Mouse (Mus musculus): Measurements from ENCODE around the gene Oas1h. TPM values are rescaled to one million over a fixed set of nuclear protein-coding genes. Genes with fewer than 3 reads are reported as not detected.
"Not testable (repeated sequence)": the region's sequence is repeated elsewhere in the genome, so short reads cannot be mapped to it uniquely, and the experiment has no call there.

Oas1h gene
- total and polyA plus RNA-seq, 3 experiments = not detected

GRCm38 (mm10) chr5:120892243-120892660, 31.0 kb downstream of the Oas1h start:
- 42% methylated on average over 2 of the region's 2 CpGs for WGBS
- no peaks in the 10 kb centered on the region for H3K36me3 ChIP-seq (ENCODE audit: control insufficient read depth, insufficient read depth, low read length)
- intact Hi-C loops (cut with DNase I) = no loop called here

DNA sequence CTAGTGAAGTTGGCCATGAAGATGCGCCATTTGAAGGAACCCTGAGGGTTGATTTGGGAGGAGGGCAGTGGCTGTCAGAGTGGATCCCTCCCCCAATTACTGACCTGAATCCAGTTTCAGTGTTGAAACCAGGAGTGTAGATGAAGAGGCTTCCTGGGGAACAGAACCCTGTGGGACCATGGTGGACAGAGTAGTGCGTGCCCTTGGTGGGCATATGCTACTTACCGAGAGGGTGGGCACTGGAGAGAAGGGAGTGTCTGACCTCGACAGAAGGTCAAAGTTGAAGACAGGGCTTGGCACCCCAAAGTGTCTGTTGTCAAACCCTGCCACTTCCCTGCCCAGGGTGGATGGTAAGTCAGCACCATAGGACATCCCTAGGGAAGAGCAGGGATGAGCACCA, 32.6 kb downstream of the Oas1h start:
- WGBS = 86% methylated on average over 4 of the region's 4 CpGs
- H3K27ac ChIP-seq; H3K79me2 ChIP-seq (replicated peaks; ENCODE audit: control insufficient read depth, insufficient read depth, low read length); H3K9ac ChIP-seq (ENCODE audit: low read depth, low read length); H3K27me3 ChIP-seq (ENCODE audit: control insufficient read depth, insufficient read depth, low read length); H3K4me1 ChIP-seq (ENCODE audit: control insufficient read depth, insufficient read depth, low read length); H3K36me3 ChIP-seq (ENCODE audit: control insufficient read depth, insufficient read depth, low read length); H3K4me3 ChIP-seq; DNase-seq; intact Hi-C loops (cut with DNase I): not testable (repeated sequence)

More at GRCm38 (mm10) chr5:120892243-120892660, 31.0 kb downstream of the Oas1h start:
- DNase-seq = no peak
- no peaks in the 10 kb centered on the region for H3K79me2 ChIP-seq (replicated peaks; ENCODE audit: control insufficient read depth, insufficient read depth, low read length)
- H3K27me3 ChIP-seq (ENCODE audit: control insufficient read depth, insufficient read depth, low read length) = no peaks in the 10 kb centered on the region
- H3K27ac ChIP-seq = no peak overlapping the region
- no peaks in the 10 kb centered on the region for H3K4me1 ChIP-seq (ENCODE audit: control insufficient read depth, insufficient read depth, low read length)
- TF ChIP-seq CTCF (IDR thresholded peaks at IDR 0.05) (no peak), EP300 (IDR thresholded peaks at IDR 0.05; ENCODE audit: insufficient read depth, low read depth, low read length) (no peak), POLR2A (IDR thresholded peaks at IDR 0.05; ENCODE audit: insufficient read depth, low read depth, low read length) (no peak)
- H3K4me3 ChIP-seq = no peak overlapping the region
- no peak overlapping the region for H3K9ac ChIP-seq (ENCODE audit: low read depth, low read length)

GRCm38 (mm10) chr5:120894692-120895091, 33.5 kb downstream of the Oas1h start:
- H3K27ac ChIP-seq; H3K79me2 ChIP-seq (replicated peaks; ENCODE audit: control insufficient read depth, insufficient read depth, low read length); H3K27me3 ChIP-seq (ENCODE audit: control insufficient read depth, insufficient read depth, low read length); intact Hi-C loops (cut with DNase I); DNase-seq; H3K4me3 ChIP-seq; H3K9ac ChIP-seq (ENCODE audit: low read depth, low read length); H3K4me1 ChIP-seq (ENCODE audit: control insufficient read depth, insufficient read depth, low read length); H3K36me3 ChIP-seq (ENCODE audit: control insufficient read depth, insufficient read depth, low read length): not testable (repeated sequence)
- 57% methylated on average over 2 of the region's 2 CpGs for WGBS

DNA sequence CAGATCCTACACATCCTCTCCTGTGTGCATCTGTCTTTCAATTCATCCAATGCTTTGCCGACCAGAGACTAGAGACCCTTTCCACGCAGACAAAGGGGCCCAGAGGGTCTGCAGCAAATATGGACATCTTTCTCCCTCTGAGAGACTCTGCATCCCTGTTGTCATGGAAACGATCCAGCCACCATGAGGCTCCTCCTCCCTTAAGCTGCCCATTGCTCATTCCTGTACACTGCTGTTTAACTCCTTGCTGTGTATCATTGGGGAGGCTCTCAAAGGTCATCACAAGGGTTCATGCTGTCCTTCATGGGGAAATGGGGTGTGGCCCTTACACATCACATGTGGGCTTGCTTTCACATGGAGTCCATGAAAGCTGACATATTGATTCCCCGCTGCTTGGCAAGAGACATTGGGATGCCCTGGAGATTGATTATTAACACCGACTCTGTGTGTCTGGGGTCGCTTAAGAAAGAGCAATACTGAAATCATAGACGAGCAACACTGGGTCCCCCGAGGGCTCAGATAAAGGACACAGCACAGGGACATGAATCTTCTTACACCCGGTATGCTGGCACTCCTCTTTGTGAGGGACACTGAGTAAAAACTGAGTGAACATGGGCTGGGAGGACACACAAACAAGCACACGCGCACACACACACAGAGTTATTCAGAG, 34.1 kb downstream of the Oas1h start:
- Histone ChIP-seq H3K4me1 (ENCODE audit: control insufficient read depth, insufficient read depth, low read length) (no peaks in the 10 kb centered on the region), H3K36me3 (ENCODE audit: control insufficient read depth, insufficient read depth, low read length) (no peaks in the 10 kb centered on the region), H3K9ac (ENCODE audit: low read depth, low read length) (no peak overlapping the region), H3K4me3 (no peak overlapping the region), H3K27me3 (ENCODE audit: control insufficient read depth, insufficient read depth, low read length) (no peaks in the 10 kb centered on the region), H3K27ac (no peak overlapping the region), H3K79me2 (replicated peaks; ENCODE audit: control insufficient read depth, insufficient read depth, low read length) (no peaks in the 10 kb centered on the region)
- DNase-seq = no peak
- TF ChIP-seq CTCF (IDR thresholded peaks at IDR 0.05) (no peak), EP300 (IDR thresholded peaks at IDR 0.05; ENCODE audit: insufficient read depth, low read depth, low read length) (no peak), POLR2A (IDR thresholded peaks at IDR 0.05; ENCODE audit: insufficient read depth, low read depth, low read length) (no peak)
- intact Hi-C loops (cut with DNase I) = no loop called here
- 84% methylated on average over 11 of the region's 11 CpGs for WGBS

- DNase-seq = no peak
- Histone ChIP-seq H3K9ac (ENCODE audit: low read depth, low read length) (no peak overlapping the region), H3K36me3 (ENCODE audit: control insufficient read depth, insufficient read depth, low read length) (no peaks in the 10 kb centered on the region), H3K27ac (no peak overlapping the region), H3K4me3 (no peak overlapping the region), H3K27me3 (ENCODE audit: control insufficient read depth, insufficient read depth, low read length) (no peaks in the 10 kb centered on the region), H3K4me1 (ENCODE audit: control insufficient read depth, insufficient read depth, low read length) (no peaks in the 10 kb centered on the region), H3K79me2 (replicated peaks; ENCODE audit: control insufficient read depth, insufficient read depth, low read length) (no peaks in the 10 kb centered on the region)
- intact Hi-C loops (cut with DNase I) = no loop called here
- TF ChIP-seq CTCF (IDR thresholded peaks at IDR 0.05) (no peak), EP300 (IDR thresholded peaks at IDR 0.05; ENCODE audit: insufficient read depth, low read depth, low read length) (no peak), POLR2A (IDR thresholded peaks at IDR 0.05; ENCODE audit: insufficient read depth, low read depth, low read length) (no peak)
- 80% methylated on average over 6 of the region's 6 CpGs for WGBS
These were observed 37.1 kb downstream of the Oas1h start for GRCm38 (mm10) chr5:120898307-120898706.

GRCm38 (mm10) chr5:120898726-120899125, 37.5 kb downstream of the Oas1h start:
- Histone ChIP-seq H3K79me2 (replicated peaks; ENCODE audit: control insufficient read depth, insufficient read depth, low read length) (no peaks in the 10 kb centered on the region), H3K4me1 (ENCODE audit: control insufficient read depth, insufficient read depth, low read length) (no peaks in the 10 kb centered on the region), H3K9ac (ENCODE audit: low read depth, low read length) (no peak overlapping the region), H3K27me3 (ENCODE audit: control insufficient read depth, insufficient read depth, low read length) (no peaks in the 10 kb centered on the region), H3K4me3 (no peak overlapping the region), H3K27ac (no peak overlapping the region), H3K36me3 (ENCODE audit: control insufficient read depth, insufficient read depth, low read length) (no peaks in the 10 kb centered on the region)
- intact Hi-C loops (cut with DNase I) = no loop called here
- no peak for TF ChIP-seq POLR2A (IDR thresholded peaks at IDR 0.05; ENCODE audit: insufficient read depth, low read depth, low read length)
- no peak for TF ChIP-seq CTCF (IDR thresholded peaks at IDR 0.05)
- no peak for TF ChIP-seq EP300 (IDR thresholded peaks at IDR 0.05; ENCODE audit: insufficient read depth, low read depth, low read length)
- DNase-seq = no peak
